Mouse (Mus musculus) layer of hippocampus, adult 9-10 months (tissue): Measurements from ENCODE around the gene Atg4a.

ENCODE experiments used
- DNase-seq: peaks from one replicate; pipeline ENCODE4 v3.0.0; 2022; ENCODE audit warnings: low spot score

Atg4a gene

DNA sequence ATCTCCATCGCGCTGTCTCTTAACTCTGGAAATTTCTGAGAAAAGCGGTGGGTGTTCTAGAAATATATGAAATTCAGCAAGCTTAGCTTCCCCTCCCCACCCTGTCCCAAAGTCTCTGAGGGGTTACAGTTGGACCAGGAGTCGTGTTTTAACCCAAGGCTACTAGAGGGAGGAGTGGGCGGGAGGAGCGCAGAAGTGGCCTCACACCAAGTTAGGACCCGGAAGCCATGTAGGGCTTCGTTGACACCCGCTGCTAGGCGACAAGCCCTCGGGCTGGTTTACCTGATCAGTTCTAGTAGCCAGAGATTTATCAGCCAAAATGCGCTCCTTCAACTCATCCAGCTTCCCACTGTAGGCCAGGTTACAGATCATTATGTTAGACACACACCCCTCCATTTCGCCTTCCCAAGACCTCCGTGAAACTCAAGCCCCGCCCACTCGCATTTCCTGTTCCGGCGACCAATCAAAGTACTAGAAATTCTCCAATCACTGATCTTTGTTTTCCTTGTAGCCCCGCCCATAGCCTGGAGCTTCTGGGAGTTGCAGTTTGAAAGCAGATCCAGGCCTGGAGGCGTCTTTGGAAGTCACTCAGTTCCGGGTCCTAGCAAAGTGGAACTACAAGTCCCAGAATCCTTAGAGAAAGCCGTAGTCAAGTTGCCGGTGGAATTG is at the start of gene Atg4a, which contains the start of gene Psmd10:
TSS of gene Atg4a (plus strand) at position 636 of the 669 bp plus-strand sequence.
TSS of gene Psmd10 (minus strand) at position 457 of the 669 bp plus-strand sequence.
- peak; percentile 88 for DNase-seq

DNA sequence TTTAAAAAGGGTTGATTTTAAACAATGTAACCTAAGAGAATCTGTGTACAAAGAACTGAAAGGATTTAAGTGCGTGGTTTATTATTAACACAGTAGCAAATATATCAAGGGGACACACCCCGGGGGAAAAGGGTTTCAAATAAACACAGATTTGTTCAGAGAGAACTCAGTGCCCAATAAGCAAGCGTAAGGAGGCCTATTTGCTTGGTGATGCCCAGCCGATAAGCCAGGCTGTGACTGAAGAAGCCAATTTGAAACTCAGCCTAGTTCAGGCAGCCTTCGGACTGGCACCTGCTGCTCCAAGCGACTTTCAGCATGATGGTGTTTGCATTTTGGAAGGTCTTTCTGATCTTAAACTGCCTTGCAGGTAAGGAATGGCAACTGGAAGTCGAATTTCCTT is 49.3 kb upstream of the Atg4a start, which contains the start of gene Vsig1:
TSS of gene Vsig1 (plus strand) at position 249 of the 400 bp plus-strand sequence.
- no peak for DNase-seq

DNA sequence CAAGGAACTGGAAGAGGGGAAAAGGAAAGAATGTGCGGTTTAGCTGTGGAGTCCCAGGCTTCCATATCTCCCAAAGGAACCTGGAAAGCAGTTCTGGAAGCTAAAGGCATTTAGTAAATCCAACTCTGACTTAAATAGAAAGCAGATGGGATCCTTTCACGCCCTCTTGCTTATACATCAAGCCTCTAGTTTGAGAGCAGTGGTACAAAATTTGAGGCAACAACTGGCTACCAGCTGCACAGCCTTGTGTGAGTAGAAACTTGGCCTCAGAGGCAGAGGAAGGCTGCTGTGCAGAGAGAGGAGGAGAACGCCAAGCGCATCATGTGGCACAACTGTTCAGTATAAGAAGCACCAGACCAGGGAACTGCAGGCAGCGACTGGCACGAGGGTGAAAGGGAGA is 35.4 kb upstream of the Atg4a start:
- DNase-seq, result no peak

DNA sequence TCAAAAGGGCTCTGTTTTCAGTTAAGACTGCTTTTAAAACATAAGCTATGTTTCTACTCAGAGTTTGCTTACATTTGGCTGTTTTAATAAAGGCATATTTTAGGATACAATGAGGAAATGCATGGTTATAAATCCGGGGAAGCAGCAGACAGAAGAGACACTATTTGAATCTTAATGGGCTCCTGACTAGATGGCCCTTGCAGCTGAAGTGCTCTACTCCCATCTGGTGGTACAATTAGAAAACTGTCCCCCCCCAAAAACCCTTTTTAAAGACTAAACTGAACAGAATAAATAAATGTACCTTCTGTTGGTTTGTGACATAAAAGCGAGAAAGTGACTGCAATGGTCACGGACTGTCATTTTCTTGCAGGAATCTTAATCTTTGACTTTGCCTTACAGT is 24.6 kb upstream of the Atg4a start:
- no peak for DNase-seq

DNA sequence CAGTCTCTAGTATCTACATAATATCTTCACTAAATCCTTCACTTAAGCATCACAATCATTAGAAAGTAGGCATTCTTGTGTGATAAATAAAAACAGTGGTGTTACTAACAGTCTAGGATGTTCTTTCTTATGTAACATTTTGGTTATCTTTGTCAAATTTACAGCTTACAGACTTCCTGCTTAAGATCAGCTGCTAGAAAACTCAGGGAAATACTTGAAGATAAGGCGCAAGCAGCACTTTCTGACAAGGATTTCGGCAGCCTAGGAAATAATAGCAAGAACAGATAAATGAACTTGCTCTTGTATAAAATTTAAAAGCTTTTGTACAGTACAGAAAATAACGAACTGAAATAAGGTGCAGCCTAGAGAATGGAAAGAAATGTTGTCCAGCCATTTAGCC is 23.4 kb upstream of the Atg4a start:
- DNase-seq, result no peak

DNA sequence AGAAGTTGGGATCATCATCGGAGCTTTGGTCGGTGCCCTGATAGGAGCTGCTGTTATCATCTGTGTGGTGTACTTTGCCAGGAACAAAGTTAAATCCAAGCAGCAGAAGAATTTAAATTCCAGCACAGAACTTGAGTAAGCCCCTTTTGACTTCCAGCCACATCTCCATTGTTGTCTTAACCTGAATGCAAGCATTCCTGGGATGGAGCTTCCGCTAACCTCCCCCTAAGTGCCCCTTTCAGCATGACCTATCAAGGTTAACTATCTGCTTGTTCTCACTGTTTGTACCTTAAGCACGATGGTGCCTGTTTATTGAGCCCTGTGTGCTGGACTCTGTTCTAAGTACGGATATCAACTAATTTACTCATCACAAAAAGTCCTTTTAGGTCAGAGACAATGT is 20.4 kb upstream of the Atg4a start:
- DNase-seq, result no peak

DNA sequence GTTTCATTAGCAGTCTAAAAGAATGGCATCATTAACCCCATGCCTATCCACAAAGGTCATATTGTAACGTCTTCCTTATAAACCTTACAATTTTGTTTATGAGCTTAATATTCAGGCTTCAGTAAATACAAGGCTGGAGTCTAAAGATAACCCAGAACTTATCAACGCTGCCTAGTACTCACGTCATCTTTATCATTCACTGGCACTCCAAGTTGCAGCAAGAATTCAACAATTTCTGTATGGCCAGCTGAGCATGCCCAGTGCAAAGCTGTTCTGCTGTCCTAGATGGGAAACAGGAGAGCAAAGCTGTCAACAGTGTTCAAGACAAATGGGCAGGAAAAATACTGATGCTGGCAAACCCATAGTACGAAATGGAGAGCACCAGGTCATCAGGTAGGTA is 3.1 kb upstream of the Atg4a start:
- no peak for DNase-seq

DNA sequence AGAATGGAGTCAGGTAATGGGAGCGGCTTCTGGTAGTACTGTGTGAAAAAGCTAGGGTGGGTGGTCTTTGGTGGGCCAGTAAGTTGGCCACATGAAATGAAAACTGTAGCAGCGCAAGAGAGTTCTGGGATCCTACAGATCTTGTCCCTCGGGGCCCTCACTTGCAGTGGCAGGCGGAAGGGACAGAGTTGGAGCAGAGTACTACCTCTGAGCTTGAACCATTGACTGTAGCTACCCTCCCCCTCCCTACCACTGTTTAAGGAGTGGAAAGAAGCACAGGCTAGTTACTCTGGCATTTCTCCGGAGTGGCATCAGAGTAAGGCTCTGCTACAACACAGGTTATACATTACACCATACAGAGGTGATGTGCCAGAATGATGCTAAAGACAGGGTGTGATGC is 252 bp downstream of the Atg4a start:
- no peak for DNase-seq

DNA sequence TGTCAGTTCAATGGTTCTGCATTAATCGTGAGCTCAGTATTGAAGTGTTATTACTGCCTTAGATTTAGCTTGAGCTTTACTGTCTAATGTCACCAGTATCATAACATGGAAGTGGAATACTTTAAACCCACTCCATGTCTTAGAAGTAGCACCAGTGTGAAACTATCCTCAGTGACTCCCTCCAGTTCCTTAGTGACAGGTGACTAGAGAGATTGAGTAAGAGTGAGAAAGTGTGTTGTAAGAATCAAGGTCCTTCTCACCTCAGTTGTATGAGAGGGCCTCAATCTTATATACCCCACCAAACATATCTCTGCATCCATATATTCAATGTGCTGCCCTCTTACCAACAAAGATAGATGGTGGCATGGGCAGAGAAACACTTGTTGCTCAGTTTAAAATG is 22.2 kb downstream of the Atg4a start:
- no peak for DNase-seq

DNA sequence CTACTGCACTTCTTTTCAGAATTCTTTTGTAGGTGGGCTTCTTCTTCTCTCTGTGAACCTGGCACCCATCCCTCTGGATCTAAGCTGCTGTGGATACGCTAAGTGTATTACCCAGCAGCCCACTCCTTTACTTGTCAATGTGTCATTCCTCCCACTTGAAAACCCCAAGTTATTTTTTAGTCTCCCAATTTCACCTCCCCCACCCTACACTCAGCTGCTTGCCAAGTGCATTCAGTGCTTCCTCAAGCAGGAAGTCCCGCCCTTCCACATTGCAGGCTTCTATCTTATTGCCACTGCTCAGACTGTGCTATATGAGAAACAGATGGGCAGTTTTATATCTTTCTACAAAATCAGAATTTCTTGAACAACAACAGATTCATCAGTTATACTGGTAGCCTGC is 22.8 kb downstream of the Atg4a start:
- no peak for DNase-seq

DNA sequence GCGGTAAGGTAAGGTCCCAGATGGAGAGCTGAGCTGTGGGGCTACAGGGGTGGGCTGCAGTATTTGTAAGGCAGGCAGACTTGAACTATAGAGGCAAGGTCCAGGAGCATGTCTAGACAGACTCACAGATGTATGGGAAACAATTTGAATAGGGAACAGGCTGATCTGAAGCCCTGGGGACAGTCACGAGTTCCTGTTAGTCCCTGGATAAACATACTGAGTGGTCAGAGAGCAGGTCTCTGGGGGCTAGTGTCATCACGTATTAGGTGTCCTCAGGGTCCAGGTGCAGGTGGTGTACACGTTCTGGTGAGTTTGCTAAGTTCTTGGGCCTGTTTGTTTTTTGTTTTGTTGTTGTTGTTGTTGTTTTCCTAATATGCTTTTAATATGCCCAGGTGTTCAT is 23.5 kb downstream of the Atg4a start:
- no peak for DNase-seq

DNA sequence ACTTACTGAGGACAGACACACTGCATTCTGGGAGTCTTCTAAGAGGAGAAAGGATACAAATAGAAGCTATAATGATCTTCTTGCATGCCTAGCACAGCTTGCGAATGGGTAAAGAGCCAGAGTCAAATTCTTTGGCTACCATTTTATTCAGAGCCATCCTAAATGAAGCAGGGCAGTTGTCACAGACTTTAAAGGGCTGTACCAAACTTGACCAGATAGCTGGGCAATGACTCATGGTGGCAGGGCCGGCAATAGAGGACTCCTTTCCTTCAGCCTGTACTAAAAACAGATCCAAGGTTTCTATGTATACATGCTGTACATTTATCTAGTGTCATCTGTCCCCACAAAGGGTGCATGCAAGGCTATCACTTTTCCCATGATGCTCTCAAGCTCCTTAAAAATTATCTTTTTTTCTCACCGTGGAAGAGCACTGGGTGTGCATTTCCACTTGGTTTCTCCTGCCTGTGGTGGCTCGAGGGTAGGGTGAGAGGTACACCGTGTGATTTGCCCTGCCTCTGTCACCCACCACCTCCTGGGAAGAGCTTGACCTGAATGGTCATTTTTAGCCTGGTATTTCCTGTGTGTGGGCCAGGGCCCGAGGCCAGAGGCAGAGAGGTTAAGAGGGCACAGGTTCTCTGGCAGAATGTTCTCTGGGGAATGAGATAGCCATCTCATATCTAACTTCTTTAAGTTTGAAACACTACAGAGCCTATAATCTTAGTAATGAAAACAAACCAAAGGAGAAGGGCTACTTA is 26.7 kb downstream of the Atg4a start:
- DNase-seq, result no peak

DNA sequence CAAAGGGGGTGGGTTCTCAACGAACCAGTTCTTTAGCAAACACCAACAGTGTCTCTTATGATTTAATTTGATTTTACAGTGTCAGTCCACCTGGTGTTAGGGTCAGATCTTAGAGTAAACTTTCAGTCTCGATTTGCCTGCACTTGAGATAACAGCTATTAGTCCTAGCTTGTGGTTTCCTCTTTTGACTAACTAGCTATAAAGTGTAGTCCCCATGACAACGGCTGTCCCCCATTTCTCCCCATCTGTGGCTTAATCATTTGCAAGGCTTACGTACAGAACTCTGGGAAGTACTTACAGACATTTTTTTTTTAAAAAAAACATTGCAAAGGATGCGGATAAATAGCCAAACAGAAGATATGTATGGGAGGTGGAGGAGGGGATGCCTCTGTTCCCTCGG is 28.1 kb downstream of the Atg4a start:
- DNase-seq, result no peak

DNA sequence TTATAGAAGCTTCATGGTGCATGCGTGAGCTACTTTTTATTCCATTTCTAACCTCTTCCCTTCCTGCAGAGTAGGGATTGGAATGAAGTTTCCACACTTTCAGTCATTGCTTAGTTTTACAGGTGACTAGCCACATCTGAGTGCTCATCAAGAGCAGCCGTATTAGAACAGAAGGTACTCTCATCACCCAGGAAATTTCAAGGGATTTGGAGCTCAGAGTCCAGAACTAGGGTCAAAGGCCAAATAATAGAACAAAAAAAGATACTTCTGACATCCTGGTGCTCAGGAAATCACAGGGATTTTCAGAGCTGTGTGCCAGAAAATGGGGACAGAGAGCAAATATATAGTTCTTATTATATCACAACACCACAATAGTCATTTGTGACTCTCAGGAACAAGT is 28.5 kb downstream of the Atg4a start:
- DNase-seq, result no peak

DNA sequence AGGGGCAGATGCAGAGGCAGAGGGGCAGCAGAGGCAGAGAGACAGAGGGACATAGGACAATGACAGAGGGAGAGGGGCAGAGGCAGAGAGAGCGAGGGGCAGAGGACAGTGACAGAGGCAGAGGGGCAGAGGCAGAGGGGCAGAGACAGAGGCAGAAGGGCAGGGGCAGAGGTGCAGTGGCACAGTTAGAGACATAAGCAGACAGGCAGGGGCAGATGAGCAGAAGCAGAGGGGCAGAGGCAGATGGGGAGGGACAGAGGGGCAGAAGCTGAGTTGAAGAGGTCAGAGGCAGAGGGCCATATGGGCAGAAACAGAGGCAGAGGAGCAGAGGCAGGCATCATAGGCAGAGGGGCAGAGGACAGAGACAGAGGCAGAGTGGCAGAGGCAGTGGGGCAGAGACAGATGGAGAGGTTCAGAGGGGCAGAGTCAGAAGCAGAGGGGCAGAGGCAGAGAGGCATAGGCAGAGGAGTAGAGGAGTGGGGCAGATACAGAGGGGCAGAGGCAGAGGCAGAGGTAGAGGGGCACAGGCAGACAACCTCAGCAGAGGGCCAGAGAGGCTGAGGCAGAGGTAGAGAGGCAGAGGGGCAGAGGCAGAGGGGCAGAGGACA is 40.3 kb downstream of the Atg4a start:
- DNase-seq, result no peak

DNA sequence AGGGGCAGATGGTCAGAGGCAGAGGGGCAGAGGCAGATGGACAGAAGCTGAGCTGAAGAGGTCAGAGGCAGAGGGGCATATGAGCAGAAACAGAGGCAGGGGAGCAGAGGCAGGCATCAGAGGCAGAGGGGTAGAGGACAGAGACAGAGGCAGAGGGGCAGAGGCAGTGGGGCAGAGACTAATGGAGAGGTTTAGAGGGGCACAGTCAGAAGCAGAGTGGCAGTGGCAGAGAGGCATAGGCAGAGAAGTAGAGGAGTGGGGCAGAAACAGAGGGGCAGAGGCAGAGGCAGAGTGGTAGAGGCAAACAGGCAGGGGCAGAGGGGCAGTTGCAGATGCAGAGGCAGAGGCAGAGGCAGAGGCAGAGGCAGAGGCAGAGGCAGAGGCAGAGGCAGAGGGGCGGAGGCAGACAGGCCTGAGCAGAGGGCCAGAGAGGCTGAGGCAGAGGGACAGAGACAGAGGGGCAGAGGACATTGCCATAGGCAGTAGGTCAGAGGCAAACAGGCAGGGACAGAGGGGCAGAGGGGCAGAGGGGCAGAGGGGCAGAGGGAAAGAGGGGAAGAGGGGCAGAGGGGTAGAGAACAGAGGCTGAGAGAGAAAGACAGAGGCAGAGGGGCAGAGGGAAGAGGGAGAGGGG is 41.3 kb downstream of the Atg4a start:
- DNase-seq, result no peak

DNA sequence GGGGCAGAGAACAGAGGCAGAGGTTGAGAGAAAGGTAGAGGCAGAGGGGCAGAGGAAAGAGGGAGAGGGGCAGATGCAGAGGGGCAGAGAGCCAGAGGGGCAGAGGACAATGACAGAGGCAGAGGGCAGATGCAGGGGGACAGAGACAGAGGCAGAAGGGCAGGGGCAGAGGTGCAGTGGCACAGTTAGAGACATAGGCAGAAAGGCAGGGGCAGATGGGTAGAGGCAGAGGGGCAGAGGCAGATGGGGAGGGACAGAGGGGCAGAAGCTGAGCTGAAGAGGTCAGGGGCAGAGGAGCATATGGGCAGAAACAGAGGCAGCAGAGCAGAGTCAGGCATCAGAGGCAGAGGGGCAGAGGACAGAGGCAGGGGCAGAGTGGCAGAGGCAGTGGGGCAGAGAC is 42.2 kb downstream of the Atg4a start:
- DNase-seq, result no peak

DNA sequence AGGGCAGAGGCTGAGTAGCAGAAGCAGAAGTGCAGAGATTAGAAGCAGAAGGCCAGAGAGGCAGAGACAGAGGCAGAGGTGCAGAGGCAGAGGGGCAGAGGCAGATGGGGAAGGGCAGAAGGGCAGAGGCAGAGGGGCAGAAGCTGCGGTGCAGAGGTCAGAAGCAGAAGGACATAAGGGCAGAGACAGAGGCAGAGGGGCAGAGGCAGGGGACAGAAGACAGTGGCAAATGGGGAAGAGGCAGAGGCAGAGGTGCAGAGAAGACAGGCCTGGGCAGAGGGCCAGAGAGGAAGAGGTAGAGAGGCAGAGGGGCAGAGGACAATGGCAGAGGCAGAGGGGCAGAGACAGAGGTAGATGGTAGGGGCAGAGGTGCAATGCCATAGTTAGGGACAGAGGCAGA is 193.0 kb downstream of the Atg4a start:
- no peak for DNase-seq

DNA sequence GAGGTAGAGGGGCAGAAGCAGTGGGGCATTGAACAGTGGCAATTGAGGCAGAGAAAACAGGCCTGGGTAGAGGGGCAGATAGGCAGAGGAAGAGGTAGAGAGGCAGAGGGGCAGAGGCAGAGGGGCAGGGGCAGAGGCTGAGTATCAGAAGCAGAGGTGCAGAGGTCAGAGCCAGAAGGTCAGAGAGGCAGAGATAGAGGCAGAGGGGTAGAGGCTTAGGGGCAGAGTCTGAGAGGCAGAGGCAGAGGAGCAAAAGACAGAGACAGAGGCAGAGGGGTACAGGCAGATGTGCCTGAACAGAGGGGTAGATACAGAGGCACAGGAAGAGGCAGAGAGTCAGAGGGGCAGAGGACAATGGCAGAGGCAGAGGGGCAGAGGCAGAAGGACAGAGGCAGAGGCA is 193.6 kb downstream of the Atg4a start:
- DNase-seq, result no peak

DNA sequence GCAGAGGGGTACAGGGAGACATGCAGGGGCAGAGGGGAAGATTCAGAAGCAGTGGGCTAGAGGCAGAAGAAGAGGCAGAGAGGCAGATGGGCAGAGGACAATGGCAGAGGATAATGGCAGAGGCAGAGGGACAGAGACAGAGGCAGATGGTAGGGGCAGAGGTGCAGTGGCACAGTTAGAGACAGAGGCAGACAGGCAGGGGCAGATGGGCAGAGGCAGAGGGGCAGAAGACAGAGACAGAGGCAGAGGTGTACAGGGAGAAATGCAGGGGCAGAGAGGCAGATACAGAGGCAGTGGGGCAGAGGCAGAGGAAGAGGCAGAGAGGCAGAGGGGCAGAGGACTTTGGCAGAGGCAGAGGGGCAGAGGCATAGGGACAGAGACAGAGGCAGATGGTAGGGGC is 194.5 kb downstream of the Atg4a start:
- no peak for DNase-seq

DNA sequence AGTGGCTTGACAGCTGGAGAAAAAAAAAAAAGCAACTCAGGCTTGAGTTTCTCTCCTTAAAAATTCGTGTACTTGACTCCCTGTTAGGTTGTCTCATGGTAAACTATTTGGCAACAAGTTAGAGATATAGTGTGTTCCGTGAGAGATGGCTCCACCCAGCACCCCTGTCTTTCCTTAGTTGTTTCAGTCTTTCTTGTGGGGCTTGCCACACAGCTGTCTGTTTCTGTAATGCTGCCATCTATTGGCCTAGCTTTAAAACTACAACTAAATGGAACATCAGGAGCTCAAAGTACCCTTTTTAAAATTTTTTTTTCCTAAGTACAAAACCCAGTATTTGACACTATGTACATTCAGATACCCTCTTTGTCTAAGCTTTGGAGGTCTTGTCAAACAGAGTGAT is 200.0 kb downstream of the Atg4a start:
- no peak for DNase-seq

DNA sequence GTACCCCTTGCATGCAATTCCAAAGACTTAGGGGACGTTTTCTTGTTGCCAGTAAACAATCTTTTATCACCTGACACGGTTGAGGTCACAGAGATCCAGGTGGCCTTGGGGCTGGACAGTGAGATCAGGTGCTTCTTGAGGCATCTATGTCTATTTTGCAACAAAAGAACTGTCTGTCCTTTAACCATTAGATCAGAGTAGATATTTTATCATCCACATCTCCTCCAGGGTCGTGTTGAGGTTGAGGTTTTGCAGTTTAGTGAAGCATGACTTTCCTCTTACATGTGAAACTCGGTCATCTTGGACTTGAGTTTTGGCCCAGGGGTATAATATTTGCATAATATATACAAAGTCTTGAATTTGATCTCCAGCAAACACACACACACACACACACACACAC is 200.9 kb downstream of the Atg4a start:
- DNase-seq, result no peak

DNA sequence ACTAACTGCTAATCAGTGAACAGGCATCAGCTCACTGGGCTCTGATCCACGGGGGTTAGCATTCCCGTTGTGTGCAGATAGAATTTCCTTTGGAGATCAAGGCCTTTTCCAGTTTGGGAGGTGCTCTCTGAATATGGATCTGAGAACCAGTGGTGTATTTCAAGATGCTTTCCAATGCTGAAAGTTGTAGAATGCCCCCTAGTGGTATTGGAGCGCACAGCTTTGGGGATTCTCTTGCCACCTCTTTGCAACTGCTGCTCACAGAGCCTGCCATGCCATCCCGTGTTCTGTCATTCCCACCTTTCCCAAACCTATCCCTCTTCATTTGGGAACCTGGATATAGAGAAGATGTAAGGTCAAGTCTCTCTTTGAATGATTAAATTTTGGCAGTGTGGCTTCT is 201.5 kb downstream of the Atg4a start:
- no peak for DNase-seq
